Mouse (Mus musculus): Measurements from ENCODE around the gene Acot4. TPM values are rescaled to one million over a fixed set of nuclear protein-coding genes. Genes with fewer than 3 reads are reported as not detected.
"Not testable (repeated sequence)": the region's sequence is repeated elsewhere in the genome, so short reads cannot be mapped to it uniquely, and the experiment has no call there.

The Acot4 gene
- under 1 TPM; 0.07 to 0.14 TPM for total RNA-seq (2021)
- long read RNA-seq, experiment 1: 0 reads
- long read RNA-seq, experiment 2: 0 reads

DNA sequence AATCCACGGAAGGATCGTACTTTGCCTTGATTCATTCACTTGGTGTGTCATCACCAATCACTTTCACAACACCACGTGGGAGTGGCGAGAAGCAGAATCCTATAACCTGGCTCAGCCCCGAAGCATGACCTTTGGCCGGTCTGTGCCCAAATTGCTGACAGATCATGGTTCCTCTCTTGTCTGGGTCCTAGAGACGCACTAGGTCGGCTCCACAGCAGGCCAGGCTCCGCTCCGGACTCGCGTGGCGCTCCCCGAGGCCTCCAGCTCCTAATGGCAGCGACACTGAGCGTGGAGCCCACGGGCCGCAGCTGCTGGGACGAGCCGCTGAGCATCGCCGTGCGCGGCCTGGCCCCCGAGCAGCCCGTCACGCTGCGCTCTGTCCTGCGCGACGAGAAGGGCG lies at the start of gene Acot4:
TSS of gene Acot4 (plus strand) at position 139 of the 400 bp plus-strand sequence.
- not testable (repeated sequence) for DNase-seq (ENCODE audit: low spot score)

DNA sequence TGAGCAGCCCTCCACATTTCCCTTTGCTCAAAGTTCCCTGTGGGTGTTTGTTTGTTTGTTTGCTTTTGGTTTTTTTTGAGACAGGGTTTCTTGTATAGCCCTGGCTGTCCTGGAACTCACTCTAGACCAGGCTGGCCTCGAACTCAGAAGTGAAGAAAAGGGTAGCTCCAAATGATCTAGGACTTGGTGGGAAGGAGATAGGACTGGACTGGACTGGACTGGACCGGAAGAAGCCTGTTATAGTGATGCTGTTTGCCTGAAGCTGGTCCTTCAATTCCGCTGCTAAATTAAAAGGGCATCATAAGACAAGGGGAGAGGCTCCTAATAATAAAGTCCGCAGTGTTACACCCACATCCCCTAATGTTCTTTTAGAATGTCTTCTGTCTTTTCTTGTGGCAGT lies 49.7 kb upstream of the Acot4 start:
- DNase-seq (ENCODE audit: low spot score): no peak

DNA sequence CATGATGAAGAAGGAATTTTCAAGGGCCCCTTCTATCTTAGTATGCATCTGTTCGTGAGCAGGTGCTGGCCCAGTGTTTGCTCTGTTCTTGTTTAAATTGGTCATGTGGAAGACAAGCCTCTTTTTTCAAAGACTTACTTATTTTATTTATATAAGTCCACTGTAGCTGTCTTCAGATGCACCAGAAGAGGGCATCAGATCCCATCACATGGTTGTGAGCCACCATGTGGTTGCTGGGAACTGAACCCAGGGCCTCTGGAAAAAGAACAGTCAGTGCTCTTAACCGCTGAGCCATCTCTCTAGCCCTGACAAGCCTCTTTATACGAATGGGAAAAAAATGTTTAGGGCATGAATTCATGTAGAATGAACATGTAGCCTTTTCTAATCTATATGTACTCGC lies 48.8 kb upstream of the Acot4 start:
- no peak for DNase-seq (ENCODE audit: low spot score)

DNA sequence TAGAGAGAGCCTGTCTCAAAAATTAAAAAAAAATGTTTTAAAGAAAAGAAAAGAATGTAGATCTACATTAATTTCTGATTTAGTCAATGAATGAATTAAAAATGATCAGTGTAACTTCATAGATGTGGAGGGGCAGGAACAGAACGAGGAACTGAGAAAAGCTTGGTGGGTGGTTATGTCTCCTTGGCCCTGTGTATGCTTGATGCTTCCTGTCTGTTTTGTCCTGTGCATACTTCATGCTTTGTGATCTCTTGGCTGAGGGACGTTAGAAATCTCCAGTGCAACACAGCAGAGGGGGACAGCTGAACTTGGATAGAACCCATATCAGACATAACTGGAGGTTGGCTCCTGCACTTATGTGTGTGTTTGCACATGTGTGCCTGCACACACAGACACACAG lies 41.0 kb upstream of the Acot4 start:
- DNase-seq (ENCODE audit: low spot score): no peak

DNA sequence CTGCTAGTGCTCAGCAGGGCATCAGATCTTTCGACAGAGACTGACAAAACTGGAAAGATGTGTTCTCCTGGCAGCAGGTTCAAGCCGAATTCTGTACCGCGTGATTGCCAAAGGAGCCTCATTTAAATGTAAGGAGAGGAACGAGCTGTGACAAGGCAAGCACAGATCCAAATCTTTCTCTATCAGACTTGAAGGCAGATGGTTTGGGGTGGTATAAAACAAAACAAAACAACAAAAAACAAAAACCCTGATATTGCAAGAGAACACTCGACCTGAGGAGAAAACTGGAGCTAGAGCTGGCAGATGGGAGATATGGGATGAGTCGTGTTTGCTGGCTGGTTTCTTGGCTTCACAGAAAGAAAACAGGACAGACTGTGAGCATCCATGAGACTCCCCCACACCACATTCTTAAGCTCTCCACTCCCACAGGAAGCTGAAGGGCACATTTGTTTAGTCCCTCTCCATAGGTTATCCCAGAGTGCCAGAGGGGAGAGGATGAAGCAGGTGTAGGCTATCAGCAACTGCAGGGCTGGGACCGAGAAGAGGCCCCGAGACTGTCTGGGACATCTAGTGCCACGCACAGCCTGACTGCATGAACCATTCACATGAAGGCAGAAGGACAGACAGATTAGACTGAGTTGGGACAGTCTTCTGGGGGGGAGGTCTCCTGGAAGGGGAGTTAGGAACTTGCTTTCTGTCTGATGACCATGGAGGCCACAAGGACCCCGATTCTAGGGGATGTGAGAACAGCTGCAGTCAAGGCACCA lies 39.7 kb upstream of the Acot4 start:
- no peak for DNase-seq (ENCODE audit: low spot score)

DNA sequence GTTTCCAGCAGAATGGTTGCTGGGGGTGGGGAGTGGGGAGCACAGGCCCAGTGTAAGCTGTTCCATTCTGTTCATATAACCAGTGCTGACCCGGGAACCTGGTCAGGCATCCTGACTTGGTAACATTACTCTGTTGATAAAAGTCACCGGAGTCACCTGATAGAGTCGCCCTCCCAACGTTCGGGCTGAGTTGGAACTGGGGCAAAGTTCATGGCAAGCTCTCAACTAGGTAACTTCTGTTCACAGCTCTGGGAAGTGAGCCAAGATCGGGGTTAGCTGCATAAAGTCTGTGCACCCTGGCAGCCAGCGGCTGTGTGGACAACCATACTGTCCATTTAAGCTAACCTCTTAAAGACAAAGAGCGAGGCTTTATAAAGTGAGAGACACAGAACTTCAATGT lies 38.9 kb upstream of the Acot4 start:
- peak; percentile 84 for DNase-seq (ENCODE audit: low spot score)

DNA sequence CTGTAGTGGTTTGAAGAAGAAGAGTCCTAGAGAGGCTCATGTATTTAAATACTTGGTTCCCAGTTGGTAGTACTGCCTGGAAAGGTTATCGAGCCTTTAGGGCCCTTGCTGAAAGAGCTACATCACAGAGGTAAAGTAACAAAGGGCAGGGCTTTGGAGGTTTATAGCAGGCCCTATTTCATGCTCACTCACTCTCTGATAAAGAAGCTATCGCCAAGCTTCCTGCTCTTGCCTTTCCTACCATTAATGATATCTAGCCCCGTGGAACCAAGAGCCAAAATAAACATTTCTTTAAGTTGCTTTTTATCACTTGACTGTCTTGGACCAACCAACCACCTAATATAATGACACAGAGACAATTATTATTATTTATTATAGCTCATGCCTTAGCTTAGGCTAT lies 37.8 kb upstream of the Acot4 start:
- DNase-seq (ENCODE audit: low spot score): no peak

DNA sequence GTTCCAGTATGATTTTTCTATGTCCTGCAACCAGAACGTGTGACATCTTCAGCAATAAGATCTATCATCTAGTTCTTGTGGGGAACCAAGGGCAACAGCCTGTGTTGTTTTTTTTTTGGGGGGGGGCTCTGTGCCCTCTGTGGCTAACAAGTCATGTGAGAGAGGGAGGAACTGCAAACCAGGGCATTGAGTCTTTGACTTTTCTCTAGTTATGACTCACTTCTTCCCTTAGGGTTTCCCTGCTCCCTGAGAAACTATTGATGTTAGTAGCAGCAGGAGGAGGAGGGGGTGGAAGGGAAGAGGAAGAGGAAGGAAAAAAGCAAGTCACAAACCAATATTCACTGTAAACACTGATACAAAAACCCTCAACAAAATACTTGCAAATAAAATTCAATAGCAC lies 34.3 kb upstream of the Acot4 start:
- DNase-seq (ENCODE audit: low spot score): no peak

DNA sequence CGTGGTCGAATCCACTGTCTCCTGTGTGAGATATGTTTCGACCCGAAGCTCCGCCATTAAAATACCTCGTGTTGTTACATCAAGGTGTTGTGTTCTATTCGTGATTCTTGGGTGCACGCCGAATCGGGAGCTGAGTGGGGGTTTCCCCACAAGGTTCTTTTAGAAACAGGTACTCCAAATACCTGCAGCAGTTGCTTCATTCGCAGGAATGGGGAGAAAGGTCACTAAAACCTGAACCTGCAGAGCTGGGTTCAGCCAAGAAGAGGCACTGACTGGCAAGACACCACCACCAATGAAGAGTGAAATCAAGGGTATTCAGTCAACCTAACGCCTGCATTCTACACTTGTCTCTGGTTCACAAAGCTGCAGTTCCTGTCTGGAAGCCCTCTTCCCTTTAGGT lies 29.9 kb upstream of the Acot4 start:
- no peak for DNase-seq (ENCODE audit: low spot score)

DNA sequence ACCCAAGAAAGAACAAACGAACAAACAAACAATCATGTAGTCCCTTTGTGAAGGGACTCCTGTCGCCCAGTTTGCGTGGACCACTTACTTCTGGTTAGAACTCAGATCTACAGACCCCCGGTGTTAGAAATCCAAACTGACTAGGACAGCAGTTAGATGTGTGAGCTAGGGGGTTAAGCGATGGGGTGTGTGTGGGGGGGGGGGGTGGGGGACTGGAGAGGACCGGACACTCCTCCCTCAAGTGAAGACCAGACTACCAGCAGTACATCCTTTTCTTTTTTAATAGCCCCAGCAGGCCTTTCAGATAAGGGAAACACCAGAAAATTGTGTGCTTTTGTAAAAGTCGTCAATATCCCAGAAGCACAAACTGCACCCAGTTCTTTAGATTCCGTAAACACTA lies 29.4 kb upstream of the Acot4 start:
- DNase-seq (ENCODE audit: low spot score): no peak

DNA sequence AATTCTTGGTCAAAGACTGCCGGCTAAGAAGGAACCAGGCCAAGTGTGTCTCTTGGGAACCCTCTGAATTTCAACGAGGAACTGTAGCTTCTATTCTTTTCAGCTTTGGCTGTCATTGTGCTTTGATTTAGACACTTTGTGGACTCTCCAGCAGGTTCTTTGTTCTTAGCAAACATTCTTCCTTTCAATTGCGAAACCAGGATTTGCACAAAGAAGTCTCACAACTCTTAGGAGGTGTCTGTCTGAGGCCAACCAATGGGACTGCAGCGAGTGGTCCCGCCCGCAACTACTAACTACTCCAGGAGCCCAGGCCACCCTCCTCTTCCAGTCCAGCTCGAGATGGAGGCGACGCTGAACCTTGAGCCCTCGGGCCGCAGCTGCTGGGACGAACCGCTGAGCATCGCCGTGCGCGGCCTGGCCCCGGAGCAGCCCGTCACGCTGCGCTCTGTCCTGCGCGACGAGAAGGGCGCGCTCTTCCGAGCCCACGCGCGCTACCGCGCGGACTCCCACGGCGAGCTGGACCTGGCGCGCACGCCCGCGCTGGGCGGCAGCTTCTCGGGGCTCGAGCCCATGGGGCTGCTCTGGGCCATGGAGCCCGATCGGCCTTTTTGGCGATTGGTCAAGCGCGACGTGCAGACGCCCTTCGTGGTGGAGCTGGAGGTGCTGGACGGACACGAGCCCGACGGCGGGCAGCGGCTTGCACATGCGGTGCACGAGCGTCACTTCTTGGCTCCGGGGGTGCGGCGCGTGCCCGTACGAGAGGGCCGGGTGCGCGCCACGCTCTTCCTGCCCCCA lies 28.8 kb upstream of the Acot4 start, which contains the start of gene Acot1:
TSS of gene Acot1 (plus strand) at position 320 of the 795 bp plus-strand sequence.
- peak; percentile 56 for DNase-seq (ENCODE audit: low spot score)

DNA sequence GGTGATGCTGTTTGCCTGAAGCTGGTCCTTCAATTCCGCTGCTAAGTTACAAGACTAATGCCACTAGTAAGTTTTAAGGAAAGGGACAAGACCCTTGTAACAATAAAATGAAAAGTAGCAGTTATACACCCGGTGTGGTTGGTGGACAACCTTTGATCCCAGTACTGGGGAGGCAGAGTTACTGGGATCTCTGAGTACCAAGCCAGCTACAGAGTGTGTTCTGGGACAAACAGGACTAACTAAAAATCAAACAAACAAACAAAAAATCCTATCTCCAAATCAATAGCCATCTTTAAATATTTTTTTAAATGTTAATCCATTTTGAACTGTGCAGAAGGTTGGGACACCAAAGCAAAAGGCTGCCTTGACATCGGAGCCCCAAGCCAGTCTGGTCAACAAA lies 28.0 kb upstream of the Acot4 start:
- DNase-seq (ENCODE audit: low spot score): no peak

DNA sequence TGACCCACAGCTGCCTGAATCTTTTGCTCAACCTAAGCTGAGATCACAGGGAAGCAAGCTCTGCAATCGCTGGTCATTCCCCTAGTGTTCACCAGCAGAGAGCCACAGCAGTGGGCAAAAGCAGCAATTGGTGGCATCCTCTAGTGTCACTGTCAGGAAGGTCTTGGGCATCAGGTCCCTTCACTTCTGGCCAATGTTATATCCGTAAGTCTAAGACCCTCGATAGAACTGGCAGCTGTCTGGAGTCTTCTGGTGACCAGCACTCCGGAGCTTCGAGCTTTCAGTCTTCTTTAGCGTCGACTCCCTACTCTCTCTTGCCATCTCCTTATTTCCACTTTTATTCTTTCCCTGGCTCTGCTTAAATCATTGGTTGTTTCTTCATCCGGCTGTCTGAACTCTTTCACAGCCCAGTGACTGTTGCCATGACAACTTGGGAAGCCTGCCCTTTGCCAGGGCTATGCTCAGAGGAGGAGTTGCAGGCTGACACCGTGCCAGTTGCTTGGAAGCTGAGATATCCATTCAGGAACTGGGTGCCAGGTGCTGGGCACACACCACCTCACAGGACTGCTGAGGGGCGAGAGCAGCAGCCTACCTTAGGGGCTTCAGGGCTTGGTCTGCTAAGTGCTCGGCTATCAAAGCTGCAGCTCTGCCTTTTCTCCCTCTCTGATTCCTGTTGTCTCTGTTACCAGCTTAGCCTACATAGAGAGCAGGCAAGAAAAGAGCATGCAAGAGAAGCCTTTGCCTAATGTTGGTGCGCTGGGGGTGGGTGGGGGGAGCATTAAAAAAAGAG lies 26.7 kb upstream of the Acot4 start:
- peak; percentile 44 for DNase-seq (ENCODE audit: low spot score)

DNA sequence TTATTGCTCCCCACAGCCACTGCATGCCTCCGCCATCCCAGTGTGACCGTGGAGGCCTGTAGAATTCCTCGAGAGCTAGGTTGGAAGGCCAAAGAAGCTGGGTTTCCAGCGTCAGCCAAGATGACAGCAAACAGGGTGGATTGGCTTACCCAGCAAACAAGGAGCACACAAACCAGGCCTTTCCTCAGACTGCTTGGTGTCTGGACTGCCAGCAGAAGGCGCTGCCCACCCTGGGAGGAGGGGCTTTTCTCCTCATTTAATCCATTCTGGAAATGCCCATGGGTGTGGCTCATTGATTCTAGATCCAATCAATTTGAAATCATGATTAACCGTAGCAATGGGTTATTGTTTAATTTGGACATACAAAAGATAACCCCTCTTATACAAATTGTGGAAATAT lies 25.0 kb upstream of the Acot4 start:
- no peak for DNase-seq (ENCODE audit: low spot score)

DNA sequence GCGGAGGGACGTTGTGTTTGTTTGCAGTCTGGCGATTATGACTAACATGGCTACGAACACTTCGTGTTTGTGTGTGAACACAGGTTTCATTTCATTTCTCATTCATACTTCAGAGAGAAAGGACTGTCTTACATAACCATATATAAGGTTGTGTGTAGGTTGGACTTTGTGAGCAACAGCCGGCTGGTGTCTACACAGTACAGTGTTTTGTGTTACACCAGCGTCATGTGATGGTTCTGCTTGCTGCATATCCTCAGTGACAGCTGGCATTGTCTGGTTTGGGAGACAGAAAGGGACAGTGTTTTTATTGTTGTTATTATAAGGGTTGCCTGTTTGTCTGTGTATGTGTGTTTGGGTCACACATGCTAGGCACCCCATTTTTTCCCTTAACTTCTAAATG lies 24.5 kb upstream of the Acot4 start:
- DNase-seq (ENCODE audit: low spot score): no peak

DNA sequence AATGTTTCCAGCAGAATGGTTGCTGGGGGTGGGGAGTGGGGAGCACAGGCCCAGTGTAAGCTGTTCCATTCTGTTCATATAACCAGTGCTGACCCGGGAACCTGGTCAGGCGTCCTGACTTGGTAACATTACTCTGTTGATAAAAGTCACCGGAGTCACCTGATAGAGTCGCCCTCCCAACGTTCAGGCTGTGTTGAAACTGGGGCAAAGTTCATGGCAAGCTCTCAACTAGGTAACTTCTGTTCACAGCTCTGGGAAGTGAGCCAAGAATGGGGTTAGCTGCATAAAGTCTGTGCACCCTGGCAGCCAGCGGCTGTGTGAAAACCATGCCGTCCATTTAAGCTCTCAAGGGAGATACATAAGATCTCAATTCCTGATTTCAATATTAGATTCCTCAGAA lies 17.7 kb upstream of the Acot4 start:
- peak; percentile 91 for DNase-seq (ENCODE audit: low spot score)

DNA sequence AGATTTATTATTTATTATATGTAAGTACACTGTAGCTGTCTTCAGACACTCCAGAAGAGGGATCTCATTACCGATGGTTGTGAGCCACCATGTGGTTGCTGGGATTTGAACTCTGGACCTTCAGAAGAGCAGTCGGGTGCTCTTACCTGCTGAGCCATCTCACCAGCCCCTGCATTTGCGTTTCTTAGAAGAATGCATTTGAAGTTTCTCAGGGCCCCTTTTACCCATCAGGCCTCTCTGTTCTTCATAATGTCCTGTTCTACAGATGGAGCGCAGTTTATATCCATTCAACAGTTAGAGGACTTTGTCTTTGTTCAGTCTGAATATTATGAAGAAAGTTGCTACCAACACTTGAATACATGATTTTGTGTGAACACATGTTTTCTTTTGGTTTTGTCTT lies 15.9 kb upstream of the Acot4 start:
- DNase-seq (ENCODE audit: low spot score): not testable (repeated sequence)

DNA sequence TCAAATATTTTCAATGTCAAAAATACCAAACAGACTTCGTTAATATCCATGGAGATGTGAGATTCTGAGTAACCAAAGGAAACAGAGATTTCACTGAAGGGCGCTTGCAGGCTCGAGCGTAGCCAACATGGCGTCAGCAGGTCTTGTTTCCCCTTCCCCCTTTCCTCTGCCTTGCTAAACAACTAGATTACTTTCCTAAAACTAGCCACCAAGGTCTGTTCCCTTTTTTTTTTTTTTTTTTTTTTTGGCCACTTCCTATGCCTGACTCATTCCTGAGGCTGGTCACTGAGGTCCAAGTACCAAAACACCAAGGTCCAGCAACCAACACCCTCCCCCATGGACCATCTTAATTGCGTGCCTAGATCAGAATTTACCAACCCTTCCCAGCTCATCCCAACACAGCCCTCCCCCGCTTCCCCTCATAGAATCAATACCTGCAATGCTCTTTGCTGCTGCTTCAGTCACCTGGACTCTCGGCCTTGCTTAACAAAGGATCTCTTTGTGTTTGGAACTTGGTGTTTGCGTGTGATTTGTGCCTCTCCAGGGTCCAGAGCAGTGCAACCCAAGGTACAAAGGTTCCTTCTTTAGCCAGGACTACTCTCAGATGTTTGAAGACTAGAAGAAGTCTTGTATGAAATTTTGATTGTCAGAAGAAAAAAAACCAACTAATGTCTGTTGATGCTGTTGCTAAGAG lies 15.0 kb upstream of the Acot4 start:
- DNase-seq (ENCODE audit: low spot score): no peak

DNA sequence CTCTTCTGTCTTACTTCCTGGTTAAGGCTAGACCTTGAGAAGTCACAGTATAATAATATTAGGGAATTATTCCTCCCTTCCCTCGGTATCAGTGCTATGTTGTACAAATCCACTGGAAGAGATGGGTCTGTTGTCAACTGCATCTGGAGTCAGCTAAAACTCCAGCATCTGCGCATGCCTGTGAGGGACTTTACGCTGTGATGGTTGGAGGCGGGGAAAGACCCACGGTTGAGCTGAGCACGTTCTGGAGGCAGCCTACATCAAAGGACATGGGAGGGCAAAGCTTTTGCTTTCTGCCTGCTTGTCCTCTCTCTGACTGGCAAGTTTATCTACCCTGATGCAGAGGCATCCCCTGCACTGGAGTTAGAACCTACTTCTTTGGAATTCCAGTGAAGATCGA lies 12.3 kb upstream of the Acot4 start:
- no peak for DNase-seq (ENCODE audit: low spot score)

DNA sequence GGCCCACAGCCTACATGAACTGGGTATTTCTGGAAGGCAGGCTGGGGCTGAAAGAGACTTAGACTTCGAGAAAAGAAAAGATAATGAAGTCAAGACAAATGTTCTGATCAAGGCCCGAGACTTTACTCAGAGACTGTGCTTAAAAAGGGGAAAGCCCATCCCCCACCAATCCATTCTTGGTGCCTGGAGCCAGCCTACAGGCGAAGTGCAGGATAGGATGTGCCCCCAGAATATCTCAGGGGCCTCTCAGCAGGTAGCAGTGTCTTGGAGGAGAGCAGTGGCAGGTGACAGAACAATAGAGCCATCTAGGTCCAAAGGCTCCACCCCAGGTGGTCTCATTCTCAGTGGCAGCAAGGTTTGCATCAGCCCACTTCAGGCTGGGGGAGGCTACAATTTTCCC lies 9.9 kb upstream of the Acot4 start:
- not testable (repeated sequence) for DNase-seq (ENCODE audit: low spot score)

DNA sequence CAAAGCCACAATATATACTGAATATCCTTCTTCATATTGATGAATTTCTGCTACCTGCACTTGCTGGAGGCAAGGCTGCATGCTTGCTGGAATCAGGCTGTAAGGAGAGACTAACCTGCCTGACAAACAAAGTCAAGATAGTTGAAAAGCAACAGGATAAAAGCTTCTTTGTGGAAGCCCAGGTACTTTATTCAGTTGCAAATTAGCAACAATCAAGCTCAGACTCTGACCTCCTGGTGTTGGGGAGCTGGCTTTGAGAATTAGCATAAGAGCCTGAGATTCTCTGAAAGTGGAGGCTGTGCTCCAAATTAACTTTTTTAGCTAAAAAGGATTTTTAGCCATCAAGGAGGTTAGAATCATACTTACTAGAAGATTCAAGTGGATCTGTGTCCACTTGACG lies 9.1 kb upstream of the Acot4 start:
- not testable (repeated sequence) for DNase-seq (ENCODE audit: low spot score)
